Mouse (Mus musculus) CD8-positive naive resting alpha-beta T cell, adult 2 months (primary cell): ENCODE data around the gene Zmat5.

ENCODE experiments used
- DNase-seq, 2 experiments: peaks; one replicate each; pipeline ENCODE4 v3.0.0; 2022; ENCODE audit warnings: low read depth in 2 of 2, low spot score in 2 of 2

Zmat5 gene

DNA sequence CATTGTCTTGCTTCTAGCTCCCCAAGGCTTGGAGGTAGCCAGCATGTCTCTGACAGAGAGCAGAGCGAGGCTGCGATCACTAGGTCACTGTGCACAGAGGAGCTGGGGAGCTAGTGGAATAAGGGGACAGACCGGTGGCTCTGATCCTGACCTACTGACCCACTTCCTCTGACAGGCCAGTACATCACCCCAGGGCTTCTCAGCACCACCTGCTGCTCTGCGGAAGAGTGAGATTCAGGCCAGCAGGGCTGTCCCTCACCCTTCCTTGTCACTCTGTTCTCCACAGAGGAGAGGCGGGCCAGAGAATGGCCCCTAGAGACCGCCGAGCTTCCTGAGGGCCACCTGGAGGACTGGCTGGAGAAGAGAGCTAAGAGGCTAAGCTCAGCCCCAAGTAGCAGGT is 27.3 kb downstream of the Zmat5 start:
- DNase-seq = no peak

DNA sequence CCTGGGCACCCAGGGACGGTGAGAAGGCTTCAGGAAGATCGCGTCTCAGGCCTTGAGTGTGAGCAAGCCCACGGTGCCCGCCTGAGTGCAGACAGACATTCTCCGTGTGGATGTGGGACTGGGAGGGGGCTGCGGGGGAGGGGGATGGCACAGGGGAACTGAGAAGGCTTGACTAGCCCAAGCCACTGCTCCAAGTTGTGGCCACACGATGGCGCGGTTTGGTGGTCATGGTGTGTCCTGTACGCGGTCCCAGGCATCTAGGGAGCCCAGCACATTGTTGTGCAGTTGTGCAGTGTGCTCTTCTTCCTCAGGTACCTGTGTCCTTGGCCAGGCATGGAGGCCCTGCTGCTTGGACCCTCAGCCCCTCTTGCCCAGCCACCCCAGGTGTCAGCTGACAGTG is 29.7 kb downstream of the Zmat5 start:
- DNase-seq = no peak

DNA sequence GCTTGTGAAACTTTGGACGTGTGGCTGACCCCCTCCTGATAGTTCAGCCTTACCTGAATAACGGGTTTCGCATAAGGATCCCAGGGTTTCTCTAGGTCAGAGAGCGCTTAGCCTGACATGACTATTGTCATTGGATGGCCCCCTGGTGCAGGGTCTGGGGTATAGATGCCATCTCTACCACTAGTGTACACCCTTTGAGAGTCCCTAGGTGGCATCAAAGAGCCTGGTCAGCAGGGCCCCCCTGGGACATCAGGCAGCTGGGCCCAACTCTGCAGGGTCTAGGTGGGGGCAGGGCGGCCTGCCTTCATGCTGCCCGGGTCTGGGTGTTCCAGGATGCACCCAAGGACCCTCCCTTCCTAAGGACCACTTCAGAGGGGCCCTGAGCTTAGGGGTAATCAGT is 31.9 kb downstream of the Zmat5 start:
- no peak for DNase-seq

DNA sequence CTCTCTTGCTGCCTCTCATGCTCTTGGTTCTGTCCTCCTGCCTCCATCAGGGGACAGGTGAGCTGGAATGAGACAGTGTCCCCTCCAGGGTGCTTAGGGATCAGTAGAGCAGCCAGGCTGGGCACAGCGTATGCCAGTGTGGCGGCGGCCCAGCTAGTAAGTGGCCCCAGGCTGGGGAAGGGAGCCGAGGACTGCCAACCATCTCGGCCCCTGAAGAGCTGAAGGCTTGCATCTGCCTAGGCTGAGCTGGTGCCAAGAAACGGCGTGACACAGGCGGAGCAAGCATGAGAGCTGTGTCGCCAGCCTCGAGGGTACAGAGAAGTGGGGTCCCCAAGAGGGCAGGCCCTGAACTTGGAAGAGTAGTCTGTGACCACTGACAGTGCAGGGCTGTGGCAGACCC is 33.2 kb downstream of the Zmat5 start:
- no peak for DNase-seq

DNA sequence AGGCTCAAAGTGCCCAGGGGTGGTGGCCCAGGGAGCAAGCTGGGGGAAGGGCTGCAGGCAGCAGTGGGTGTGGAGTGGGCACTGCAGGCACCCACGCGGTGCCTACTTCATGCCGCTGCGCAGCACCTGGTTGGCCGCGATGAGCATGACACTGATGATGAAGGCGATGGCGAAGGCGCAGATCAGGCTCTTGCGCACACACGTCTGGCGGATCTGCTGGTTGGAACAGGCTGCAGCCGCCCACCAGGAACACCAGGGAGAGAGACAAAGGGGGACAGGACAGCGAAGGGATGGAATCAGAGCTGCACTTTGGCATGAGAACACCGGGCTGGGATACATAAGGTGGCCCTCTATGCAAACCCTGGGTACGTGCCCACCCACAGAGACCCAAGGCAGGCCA is 34.2 kb downstream of the Zmat5 start:
- no peak for DNase-seq

DNA sequence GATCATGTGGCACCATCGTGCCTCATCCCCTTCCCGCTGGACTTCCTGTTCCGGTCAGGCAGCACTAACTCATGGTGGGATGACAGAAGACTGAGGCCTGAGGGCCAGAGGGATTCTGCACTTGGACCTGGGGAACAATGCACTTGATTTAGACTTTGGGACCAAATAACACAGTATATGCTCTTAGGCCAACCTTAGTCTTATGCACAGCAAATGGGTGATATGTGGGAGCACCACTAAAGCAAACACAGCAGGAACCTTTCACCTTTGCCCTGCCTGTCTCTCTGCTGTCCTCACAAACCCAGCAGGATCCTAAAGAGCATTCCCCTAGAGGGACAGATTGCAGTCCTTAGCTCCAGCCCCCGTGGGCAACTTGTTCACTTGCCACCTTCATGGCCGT is 36.3 kb downstream of the Zmat5 start:
- no peak for DNase-seq

DNA sequence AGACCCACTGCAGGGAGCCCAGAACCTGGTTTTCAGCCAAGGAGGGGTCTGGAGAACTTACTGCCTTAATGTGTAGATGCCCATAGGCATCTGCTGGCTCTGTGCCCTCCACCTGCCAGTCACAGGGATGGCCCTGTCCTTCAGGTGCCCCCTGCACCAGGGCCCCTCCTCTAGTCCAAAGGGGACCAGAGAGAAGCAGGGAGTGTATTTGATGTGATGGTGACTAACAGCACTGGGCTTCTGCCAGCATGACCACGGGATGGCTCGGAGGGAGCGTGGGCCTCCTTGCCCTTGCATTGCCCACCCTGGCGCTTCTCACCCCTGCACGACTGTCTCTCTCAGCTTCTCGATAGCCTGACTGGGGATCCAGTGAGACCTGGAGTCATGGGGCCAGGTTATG is 40.2 kb downstream of the Zmat5 start:
- DNase-seq = no peak

DNA sequence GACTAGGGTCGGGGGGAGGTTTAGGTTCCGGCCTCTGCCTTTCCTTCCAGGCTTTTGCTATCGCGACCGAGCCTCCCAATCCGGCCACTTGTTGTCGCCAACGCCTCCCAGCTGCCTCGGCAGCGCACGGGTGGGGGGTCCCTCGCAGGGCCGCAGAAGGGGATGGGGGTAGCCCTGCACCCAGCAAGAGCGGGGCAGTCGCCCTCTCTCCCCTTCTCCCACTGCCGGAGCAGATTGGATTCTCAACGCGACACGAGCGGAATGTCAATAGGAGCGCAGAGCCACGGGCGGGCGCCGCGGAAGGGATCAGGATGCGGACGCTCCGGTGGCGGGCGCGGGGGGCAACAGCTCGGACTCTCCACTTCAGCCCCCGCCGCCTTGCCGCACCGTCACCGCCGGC is 41.5 kb downstream of the Zmat5 start:
- no peak for DNase-seq

DNA sequence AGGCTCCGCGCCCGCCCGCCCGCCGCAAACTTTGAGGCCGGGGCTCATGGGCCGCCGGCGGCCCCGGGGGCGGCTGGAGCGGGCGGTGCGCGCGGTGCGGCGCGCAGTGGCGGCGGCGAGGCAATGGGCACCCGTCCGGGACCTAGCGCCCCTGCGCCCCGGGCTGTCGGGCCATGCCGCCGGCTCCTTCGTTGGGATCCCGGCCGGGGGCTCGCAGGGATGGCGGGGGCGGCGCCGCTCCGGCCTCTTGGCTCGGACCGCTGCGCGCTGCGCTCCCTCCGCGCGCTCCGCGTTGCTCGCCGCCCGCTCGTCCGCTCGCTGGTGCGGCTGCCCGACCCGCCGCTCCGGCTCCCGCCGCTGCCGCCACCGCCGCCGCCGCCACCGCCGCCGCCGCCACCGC is 42.3 kb downstream of the Zmat5 start, which contains the start of gene Cabp7:
Gene Cabp7 (minus strand): TSS at position 46 of the 400 bp plus-strand sequence.
- no peak for DNase-seq

DNA sequence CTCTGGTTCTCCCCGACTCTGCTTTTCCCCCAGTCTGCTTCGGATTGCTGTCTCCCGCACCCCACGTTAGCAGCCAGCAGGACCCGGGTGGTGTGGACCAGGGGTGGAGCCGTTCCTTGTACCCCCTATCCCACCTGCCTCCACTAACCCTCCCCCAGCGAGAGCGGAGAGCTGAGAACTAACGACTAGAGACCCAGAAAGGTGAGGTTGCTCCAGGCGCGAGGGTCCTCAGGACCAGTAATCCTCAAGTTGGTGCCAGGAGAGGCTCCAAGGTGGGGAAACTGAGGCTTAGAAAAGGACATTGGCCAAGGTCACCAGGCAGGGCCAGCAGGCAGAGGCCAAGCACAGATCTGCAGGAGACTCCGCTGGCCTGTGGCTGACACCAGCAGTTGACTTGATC is 42.8 kb downstream of the Zmat5 start:
- no peak for DNase-seq

DNA sequence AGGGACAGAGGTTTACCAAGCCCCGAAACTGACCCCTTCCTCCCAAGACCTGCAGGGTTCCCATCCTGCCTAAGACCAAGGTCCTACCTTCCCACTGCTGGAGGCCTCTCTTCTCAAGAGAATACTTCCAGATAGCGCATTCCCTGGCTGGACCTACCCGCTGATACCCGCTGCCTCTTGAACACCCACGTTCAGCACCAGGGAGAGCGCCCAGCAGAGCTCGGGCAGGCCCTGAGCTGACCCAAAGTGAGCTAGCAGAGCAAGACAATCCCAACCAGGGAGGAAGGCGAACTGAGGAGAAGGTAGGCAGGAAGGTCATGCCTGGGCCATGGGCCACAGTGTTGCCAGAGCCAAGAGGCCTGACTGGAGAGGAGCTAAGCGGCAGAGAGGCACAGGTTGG is 45.8 kb downstream of the Zmat5 start:
- DNase-seq = no peak

DNA sequence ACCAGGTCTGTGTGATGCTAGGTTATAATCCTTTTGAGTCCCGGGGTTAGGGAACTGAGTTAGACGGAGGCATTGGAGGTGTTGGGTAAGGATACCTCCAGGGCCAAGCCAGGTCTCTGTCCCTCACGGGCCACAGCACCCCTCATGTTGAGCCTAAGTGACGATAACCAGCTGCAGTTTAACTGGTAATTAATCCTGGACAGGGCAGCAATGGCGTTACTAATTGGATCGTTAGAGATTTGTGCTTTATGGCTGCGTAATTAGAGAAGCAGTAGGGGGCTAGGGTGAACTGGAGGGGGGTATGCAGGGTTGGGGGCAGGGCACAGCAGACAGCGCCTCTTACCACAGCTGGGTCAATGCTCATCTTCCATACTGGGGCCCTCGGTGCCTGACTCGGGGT is 48.4 kb downstream of the Zmat5 start:
- DNase-seq = no peak

DNA sequence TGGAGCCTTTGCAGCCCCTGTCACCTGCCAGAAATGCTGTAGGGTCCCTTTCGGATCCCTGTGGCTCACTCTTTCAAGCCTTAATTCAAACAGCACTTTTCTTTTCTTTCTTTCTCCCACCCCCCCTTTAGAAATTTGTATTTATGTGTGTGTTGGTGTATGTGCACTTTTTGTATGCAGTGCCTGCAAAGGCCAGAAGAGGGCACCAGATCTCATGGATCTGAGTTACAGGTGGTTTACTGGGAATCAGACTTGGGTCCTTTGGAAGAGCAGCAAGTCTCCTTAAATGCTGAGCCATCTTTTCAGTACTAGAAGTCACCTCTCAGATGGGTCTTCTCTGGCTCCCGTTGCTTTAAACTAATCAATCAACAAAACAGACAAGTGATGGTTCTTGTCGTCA is 49.6 kb downstream of the Zmat5 start:
- DNase-seq = no peak

DNA sequence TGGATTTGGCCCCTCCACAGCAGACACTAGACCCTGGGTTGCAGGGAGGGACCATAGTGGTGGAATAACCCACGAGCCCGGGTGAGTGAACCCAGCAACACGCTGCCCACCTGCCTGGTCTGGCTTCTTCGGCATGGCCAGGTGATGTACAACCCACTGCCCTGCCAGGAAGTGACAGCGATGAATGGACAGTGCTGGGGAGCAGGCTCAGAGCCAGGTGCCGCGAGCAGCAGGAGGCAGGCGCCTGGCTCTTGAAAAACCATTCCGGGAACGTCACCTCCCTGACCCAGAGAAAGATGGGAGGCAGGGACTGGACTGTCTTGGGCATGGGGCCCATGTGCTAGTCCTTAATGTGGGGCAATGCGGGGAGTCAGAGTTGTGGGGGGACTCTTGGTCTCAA is 50.4 kb downstream of the Zmat5 start:
- DNase-seq = no peak

DNA sequence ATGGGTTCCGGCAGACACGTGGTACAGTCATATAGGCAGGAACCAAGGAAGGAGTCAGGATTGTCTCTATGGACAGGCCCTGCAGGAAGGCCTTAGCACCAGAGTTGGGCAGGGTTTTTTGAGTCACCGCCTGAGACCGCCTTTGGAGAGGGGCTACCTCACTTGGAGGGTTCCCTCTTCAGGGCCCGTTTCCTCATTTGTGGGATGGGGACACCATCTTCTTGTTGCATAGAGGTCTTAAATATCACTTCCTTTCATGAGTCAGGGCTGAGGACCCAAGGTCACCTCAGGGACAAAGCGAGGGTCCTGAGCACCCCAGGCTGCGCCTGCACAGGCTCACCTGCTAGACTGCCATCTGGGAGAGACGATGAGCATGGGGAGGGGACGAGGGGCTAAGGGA is 52.0 kb downstream of the Zmat5 start:
- no peak for DNase-seq

DNA sequence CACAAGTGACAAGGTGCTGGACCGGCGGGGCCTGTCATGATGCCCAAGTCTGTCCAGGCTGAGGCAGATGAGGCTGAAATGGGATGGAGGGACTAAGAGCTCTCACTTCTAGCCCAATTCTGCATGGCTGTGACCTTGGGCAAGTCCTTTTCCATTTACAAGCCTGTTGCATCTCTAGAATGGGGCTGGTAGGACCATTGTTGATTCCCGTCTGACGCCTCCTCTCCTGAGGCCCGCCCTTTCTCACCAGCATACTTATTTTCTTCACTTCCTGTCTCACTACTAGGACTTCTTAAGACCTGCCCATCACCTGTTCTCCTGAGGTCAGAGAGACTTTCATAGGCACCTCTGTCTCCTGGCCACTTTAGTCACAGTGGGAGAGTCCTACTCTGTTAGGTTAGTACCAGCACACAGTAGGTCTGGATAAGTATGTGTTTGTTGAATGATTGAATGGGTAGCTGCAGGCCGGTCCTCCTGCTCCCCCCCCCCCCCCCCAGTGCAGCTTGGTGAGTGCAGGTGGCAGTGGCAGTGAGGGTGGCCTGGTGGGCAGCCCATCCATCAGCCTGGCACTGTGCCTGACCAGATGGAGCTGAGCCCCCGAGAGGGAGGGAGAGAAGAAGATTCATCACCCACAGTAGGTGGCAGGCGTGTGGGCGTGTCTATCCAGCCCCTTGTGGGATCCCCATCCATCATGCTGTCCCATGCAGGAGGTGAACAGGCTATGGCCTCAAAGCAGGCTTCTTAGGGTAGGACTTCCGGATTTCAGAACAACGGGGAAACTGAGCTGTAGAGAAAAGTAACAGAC is 52.7 kb downstream of the Zmat5 start:
- no peak for DNase-seq

DNA sequence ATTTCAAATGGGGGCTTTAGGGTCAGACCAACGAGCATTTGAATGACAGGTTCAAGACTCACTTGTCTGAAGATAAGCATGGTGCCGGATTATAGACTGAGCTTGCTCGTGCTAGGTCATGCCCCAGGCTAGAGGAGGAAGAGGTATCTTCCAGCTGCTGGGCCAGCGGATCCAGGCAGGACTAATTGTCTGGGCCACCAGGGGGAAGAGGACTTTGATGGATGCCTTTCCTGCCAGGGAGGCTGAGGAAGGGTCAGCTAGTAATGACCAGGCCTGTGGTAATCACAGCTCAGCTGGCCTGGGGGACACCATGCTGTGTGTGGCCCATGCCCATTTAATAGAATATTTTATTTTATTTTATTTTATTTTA is 53.3 kb downstream of the Zmat5 start:
- no peak for DNase-seq

DNA sequence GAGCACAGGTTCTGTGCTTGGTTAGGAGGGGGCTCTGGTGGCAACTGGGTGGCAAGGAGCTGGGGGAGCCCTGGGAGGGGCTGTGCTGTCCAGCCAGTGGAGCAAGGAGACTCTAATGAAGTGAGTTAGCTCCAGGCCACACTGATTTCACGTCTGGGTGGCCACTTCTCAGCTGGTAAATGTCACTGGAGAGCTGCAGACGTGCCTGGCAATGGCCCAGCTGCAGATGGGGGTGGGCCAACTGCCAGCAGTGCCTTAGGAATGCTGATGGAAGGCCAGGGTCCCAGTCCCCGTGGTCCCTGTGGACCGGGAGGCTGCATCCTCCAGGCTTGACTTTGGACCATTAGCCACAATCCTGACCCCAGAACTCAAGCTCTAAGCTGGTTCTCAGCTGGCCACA is 56.0 kb downstream of the Zmat5 start:
- no peak for DNase-seq

DNA sequence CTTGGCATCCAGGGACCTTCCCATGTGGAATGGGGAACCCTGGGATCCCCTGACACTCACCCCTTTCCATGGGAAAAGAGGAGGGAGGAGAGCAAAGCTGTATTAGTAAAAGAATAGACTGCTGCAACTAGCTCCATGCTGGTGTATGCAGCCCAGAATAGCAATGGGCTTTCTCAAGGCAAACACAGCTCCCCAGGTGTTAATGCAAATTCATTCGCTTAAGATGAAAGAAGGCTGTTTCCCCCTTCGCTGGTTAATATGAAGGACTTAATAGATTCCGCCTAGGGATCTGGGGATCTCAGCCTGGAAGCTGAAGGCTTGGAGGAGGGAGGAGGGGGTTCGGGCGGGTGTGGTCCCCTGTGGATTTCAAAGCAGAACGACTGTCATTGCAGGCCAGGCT is 57.5 kb downstream of the Zmat5 start:
- DNase-seq = no peak

DNA sequence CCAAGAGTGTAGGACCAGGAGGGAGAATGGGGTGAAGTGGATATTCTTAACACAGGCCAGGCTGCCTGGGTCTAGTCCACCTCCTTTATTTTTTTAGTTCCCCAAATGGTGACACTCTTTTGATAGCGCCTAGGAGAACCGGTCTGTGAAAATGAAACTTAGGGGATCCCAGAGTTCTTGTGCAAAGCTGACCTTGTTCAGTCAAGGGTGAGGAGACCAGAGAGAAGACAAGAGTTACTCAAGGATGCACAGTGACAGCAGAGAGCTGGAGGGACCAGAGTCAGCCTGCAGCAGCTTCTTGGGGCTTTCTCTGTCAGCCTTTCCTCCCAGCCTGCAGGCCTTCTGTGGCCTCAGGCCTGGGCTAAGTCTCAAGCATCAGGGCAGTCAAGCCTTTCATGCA is 58.0 kb downstream of the Zmat5 start:
- DNase-seq = no peak

DNA sequence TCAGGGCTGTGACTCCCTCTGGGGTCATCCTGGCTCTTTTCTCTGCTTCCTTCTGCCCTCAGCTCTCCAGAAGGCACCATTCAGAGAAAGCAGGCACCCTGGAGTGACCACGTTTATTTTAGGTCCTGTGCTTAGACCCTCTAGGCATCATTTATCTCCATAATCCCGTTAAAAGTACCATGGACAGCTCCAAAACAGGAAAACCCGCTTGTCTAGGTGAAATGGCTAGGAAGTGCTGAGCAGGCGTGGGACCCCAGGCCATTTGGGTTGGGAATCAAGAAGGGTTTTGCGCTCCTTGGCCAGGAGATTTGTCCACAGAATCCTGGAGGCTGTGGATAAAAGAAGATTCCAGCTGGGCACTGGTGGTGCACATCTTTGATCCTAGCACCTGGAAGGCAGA is 59.2 kb downstream of the Zmat5 start:
- DNase-seq = no peak

DNA sequence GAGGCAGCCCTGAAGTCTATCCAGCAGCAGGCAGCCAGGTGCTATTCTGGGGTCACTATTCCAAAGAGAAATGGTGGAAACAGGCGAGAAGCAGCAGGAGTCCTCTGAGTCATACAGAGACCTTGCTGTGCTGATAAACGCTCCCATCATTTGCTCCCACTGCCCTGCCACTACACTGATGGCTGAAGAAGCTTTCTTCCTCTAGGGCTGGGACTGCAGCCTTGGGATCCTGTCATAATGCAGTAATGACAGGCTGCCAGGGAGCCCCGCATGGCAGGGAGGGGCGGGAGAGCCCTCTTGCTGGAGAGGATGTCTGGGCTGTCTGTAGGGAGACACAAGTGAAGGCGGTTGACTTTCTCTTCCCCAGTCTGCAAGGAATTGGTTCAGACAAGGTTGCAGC is 60.0 kb downstream of the Zmat5 start:
- no peak for DNase-seq

DNA sequence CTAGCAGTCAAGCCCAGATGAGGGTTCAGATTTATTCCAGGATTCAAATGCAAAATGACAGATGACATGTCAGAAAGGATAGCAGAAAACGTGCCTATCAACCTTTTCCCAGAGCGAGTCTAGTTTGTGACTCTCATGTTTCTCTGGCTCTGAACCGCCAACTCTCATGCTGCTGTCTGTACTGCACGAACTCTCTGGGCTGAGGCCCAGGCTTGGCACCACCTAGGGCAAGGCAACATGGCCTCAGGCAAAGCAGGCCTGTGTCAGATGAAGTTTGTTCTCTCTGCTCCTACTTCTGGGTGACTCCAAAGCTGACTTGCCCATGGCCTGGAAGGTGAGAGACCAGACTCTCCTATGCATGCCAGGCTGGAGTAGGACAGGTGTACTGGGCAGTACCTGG is 63.9 kb downstream of the Zmat5 start:
- DNase-seq = no peak

DNA sequence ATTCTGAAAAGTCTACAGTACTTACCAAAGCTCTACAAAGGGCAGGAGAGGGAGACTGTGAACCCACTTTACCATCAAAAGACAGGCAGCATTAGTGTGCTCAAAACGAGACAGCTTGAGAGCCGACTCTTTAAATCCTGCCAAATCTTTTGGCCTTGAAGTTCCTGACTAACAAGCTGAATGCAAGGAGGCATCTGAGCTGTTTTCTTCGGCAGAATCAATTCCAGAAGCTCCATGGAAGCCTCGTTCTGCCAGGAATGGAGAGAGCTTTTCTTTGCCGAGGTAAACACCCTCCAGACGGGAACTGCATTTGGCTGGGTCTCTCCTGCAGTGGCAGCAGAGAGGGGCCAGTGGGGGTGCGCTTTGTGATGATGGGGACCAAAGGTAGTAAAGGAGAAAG is 64.8 kb downstream of the Zmat5 start:
- DNase-seq = no peak
